Mouse (Mus musculus): ENCODE measurements around the gene Farsa.

GRCm38 (mm10) chr8:84874339-84874738 lies 17.6 kb downstream of the Farsa start:
- TF ChIP-seq POLR2A (IDR thresholded peaks at IDR 0.05; ENCODE audit: control insufficient read depth, low read depth, low read length) (no peak), CTCF (IDR thresholded peaks at IDR 0.05; ENCODE audit: control insufficient read depth, insufficient read depth, insufficient replicate concordance, low read depth, low read length) (no peak)
